Mouse (Mus musculus): ENCODE measurements around the gene Ruvbl1.
A peak's percentile ranks its signal among the peaks of the same experiment; 100 is the strongest.

Gene Ruvbl1

DNA sequence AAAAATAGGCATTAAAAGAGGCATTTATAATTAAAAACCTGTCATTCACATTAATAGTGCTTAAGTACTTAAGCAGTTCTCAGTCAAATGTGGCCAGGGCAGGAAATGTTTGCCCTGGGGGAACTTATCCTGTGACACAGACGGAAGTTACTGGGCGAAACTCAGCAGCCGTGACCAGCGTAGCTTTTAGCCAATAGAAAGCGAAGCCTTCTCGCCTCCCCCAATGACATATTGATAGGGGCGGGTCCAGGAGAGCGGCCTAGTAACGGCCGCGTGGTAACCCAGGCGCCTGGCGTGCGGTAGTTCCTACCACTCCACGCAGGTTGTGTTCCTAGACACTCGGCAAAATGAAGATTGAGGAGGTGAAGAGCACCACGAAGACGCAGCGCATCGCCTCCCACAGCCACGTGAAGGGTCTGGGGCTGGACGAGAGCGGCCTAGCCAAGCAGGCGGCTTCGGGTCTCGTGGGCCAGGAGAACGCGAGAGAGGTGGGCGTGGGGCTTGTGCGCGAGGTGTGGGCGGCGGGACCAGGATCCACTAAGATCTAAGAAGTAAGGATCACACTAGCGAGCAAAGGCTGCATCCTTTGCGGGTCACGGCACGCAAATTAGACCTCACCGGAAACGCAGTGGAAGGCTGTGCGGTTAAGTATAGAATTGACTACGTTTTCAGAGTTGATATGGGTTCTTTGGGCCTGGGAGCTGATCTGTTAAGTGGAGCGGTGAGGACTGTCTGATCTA lies at the start of gene Ruvbl1:
Ruvbl1 (plus strand) TSS at position 229 of the 740 bp plus-strand sequence.
- DNase-seq = peak; percentile 78 to 89

DNA sequence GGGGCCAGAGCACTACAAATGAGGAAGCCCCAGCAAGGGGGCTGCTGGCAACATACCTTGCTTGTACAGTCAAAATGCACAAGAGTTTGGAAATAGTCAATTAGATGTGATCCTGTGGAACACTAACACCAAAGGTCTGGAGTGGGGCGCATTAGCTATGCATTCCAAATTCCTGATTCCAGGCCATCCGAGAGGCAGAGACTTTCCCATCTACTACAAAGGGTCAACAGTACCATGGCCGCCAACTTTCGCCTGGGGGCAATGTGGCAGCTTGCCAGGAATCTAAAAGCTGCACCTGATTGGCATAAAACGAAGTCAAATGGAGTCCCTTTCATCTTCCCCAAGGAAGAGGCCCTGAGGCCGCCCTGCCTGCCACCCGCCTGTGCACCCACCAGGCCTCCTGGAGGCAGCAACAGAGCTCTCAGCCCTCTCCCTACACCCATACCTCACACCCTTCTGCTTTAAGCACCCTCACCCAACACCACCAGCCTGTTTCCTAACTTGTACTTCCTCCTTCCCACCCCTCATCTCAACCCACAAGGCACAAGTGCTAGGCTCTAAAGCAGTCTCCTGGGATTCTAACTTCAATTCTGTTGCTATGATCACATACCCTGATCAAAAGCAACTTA lies 49.0 kb upstream of the Ruvbl1 start:
- no peak for DNase-seq

DNA sequence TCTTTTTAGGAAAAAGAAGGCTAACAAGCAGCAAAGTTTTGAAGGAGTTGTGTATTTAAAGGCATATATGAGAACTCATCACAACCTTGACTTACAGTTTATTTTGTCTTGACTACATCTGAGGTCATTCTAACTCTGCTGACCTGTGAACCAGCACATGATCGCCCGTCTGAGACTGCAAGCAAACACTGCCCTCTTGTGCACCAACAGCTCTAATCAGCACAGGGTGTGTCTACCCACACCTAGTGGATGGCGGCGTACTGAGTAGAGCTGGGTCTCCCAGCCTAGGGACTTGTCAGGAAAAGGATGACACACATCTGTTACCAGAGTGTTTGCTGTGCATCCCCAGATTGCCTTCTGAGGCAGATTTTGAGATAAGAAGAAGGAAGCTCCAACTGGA lies 34.0 kb upstream of the Ruvbl1 start:
- DNase-seq = no peak

DNA sequence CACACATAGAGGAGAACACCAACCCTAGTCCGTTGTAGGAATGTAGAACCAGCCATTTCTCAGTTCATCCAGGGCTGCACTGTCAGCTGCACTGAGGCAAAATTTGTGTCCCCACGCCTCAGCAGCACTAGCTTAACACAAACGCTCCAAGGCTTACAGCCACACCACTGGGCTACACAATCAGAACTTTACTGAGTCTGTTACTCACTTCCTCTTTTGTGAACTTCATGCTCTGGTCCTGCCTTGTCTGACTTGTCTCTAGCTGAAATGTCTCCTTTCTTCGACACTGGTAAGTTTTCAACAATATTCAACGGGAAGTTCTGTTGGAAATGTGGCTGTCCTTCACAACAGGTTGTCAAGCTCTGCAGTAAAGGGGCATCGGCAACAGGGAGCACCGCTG lies 29.6 kb upstream of the Ruvbl1 start:
- DNase-seq = no peak

DNA sequence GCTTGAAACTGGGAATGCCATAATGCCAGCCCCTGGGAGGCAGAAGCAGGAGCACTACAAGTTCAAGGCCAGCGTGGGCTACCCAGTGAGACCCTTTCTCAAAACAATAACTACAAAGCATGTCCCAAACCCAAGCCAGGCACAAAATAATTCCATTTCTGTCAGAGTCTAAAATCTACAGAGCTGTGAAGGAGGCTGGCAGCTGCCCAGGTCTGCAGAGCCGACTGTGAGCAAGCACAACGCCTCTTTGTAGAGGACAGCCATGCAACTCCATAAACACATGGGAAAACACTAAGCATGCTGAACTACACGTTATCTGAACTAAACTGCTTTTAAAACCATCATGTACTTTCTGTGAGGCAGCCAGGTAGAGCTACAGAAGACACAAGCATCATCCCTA lies 26.2 kb upstream of the Ruvbl1 start:
- DNase-seq = no peak

DNA sequence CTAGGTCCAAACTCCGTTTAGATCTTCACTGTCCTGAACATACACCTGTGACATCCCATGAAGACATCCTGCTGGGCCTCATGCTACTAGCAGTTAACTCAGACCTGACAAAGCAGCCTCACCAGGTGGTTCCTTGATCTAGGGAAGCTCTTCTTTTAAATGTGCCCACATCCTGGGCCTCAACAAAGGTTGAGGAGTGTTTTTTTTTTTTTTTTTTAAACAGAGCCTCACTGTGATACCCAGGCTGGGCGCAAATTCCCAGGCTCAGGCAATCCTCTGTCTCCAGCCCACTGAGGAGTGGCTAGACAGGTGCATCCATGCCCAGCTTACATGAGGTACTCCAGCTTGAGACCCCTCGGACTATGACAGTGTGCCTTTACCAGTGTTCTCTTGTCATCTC lies 22.7 kb upstream of the Ruvbl1 start:
- peak; percentile 20 to 60 for DNase-seq

DNA sequence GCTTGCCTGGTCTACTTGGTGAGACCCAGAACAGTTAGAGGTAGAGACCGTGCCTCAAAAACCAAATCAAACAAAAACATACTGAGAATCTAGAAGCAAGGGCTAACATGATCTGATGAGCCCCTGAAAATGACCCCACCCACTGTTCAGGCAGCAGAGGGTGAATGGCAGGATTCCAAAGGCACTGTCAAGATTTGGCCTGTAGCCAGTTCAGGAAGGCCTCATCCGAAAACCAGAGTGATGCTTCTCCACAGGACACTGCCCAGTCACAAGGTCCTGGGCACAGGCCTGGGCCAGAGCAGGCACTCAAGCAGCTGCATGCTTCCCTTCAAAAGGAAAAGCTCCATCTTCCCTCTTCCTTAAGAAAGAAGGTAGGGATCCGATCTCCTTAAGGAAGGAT lies 21.8 kb upstream of the Ruvbl1 start:
- no peak for DNase-seq

DNA sequence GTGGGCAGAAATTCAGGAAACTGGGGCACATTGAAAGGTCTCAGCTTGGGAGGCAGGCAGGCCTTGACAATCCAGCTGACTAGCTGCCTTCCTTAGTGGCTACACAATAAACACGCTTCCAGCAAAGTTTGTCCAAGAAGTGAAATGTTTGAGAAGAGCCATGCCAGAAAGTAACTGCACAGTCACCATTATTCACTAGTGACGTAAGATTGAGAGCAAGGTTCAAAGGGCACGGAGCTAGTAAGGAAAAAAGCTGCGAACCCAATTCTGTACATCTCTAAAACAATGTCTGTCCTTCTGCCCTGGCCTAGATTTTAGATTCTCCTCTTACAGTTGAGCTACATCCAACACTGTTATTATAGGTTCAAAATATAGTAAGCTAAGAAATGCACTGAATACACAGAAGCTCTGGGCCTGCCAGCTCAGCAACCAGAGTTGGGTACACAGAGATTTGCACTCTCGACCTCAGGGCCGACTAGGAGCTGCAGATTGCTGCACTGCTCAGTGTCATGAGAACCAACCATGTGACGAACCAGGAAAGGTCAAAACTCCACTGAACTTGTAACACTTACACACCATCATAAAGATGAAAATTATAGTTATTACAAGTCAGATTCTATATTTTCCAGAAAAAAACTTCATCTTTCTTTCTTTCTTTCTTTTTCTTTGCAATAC lies 21.0 kb upstream of the Ruvbl1 start:
- DNase-seq = no peak

DNA sequence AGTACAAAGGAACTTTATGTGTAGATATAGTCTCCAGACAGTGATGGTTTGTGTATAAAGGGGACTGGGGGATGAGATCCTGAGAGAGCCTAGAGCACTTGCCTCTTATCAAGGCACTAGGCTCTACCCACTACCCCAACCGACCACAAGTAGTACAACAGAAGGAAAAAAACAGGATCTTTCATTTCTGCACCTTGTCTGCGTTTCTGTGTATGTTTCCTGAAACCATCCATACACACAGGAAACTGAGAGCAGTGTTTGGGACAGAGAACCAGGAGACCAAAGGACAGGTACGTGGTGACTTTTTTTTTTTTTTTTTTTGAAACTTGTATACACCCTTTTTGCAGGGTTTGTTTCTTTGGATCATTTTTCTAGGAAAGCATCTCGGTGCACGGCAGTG lies 19.5 kb upstream of the Ruvbl1 start:
- no peak for DNase-seq

DNA sequence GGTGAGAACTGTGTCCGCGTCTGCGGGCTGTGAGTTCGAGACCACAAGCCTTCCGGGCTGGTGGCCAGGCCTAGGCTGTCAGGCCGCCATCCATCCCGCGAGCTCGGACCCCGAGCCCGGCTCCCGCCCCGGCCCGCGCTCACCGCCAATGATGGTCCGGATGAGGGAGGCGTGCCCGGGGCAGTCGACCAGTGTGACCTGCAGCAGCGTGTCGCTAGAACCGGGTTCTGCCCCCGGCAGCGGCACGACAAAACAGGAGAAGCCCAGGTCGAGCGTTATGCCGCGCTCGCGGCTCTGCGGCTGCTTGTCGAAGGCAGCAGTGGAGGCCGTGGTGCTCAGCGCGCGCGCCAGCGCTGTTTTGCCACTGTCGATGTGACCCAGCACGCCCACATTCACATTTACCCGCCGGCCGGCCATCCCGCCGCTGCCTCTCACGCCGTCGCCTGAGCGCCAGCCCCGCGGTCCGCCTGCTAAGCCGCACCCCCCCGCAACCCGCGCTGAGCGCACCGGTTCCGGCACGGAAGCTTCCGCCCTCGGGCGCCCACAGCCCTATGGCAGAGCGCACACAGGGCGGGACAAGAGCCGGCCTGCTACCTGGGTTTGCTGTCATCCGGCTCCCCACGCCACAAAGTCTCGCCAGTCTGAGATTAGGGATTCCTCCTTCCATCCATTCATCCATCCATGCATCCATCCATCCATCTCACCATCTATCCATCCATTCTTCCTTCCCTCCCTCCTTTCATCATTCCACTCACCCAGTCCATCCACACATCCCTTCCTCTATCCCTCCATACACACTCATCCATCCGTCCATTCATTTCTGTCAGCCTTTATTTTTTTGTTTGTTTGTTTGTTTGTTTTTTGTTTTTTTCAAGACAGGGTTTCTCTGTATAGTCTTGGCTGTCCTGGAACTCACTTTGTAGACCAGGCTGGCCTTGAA lies 18.9 kb upstream of the Ruvbl1 start, which contains the start of gene Eefsec:
Eefsec (minus strand) TSS at position 477 of the 940 bp plus-strand sequence.
- DNase-seq = peak; percentile 69 to 72

DNA sequence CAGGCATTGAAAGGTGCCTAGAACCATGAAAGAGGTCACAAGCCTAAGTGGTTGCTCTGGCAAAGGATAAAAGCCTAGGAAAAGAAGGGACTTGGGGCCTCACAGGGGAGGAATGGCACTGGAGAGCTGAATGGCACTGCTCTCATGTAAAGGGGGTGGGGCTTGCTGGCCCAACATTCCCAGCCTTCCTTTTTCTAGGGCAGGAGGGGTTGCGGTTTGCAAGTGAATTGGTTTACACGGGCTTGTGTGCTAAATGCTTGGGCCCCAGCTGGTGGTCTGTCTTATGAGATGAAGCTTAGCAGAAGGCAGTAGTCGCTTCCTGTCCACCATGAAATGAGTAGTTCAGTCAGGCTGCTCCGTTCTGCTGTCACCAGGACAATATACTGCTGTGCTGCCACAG lies 17.8 kb upstream of the Ruvbl1 start:
- no peak for DNase-seq

DNA sequence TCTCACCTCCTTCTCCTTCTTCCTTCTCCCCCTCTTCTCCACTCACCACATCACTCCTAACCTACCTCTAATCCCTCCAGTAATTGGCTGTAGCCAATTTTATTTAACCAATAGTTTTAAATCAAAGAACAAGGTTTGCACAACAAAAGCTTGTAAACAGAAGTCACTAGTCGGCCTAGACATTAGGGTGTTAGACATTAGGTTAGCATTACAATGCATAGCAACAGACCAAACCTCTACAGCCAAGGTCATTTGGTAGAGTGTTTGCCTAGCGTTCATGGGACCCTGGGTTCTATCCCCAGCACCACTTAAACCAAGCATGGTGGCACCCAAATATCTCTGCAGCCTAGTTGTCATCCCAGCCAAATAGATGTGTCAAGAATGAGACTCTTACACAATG lies 10.7 kb upstream of the Ruvbl1 start:
- no peak for DNase-seq

DNA sequence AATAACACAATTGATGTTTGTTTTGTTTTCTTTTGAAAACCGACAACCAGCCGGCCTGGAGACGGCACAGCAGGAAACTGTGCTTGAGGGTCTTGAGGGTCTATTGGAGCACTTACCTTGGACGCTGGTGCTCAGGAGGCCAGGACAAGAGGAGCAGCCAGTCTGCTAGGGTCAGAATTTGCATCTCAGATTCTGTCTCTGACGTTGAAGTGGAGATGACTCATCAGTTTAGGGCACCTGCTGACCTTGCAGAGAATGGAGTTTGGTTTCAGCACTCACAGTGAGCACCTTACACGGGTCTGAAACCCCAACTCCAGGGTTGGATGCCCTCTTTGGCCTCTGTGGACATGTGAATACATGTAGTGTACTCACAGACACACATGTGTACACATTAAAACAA lies 4.7 kb downstream of the Ruvbl1 start:
- no peak for DNase-seq

DNA sequence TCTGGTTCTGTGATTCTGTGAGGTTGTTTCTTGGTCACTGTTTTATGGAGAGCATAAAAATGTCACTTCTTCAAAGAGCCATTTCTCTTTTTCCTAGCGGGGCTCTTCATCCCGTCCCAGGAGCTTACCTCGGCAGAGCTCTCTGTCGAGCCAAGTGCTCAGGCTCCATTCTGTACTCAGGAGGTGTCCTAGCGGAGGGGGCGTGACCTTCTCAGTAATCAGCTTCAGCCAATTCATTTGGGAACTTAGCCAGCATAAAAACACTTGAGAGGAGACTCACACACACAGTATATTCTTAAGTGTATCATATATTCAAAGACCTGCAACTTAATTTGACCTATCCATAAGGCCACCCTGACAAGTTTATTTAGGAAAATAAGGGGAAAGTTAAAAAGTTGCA lies 15.2 kb downstream of the Ruvbl1 start:
- no peak for DNase-seq

DNA sequence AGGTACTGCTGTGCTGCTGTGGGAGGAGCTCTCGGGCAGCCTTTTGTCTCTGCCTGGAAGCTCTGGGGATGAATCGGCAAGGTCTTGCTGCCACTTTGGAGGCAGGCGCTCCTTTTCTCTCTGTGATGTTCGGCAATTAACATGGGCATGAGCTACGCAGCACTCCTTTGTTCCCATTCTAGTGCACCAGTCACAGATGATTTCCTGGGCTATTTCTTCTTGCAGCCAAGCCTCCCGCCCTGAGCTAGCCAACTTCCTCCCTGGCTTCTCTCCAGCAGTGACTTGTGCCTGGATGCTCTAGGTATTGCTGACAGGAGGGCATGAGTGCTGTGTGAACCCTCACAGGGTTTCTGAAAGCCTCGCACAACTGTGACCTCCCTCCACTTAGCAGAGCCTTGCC lies 17.9 kb downstream of the Ruvbl1 start:
- DNase-seq = no peak

DNA sequence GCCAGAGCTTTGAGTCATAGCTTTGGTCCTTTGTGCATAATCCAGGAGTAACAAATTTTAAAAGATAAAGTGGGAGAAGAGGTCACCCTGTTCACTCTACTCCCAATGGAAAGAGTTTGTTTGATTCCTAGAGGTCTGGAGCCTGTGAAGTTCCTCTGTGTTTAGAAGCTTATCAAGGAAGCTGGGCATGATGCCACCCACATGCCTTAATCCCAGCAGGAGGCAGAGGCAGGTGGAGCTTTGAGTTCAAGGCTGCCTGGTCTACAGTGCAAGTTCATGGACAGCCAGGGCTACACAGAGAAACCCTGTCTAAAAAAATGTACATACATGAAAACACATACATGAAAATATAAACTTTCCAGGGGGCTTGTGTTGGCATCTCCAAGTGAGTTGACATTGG lies 18.7 kb downstream of the Ruvbl1 start:
- DNase-seq = no peak

DNA sequence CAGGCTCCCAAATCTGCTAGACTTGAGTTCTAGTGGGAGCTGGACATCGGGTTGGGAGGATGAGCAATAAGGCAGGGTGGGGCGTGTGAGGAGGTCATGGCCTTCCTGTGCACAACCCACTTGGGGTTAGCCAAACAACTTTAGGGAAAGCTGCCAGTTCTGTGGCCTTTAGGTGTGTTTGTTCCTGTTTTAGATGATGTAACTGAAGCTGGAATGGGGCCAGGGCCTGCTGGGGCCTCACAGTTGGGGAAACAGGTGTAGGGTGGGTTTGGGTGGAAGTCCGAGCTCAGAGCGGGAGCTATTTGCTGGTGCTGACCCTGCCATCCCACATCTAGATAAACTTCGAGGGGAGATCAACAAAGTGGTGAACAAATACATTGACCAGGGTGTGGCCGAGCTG lies 20.2 kb downstream of the Ruvbl1 start:
- no peak for DNase-seq

DNA sequence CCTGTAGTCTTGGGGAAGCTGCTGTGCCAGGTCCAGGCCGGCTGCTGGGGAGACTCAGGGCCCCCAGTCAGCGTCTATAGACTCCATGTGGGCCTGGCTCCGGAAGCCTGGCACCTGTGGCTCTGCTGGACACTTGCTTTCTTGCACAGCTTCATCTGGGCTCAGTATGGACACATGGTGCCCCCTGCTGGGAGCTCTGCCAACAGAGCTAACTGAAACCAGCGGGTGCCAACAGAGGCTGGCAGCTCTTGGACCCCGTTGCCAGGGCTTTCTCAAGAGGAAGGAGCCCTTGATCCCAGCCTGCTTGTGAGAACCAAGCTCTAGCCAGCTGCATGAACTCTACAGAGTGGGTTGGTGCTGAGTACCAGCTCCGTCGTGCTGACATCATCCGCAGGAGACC lies 21.7 kb downstream of the Ruvbl1 start:
- peak; percentile 13 to 23 for DNase-seq

DNA sequence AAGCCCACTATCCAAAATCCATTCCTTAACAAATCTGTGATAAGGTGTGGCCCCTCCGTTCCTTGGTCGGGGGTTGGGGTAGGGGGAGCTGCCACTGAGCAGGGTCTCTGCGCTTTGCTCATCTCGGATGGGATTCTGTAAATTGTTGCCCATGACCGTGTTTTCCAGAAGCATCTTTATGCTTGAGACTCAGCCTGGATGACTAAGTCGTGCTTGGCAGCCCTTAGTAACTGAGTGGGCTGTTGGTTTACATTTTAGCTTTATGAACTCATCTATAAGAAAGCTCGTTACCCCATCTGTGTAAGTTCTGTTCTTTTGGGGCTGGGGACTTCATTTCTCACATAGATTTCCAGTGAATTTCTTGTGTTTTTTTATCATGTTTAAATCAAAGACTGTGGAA lies 23.8 kb downstream of the Ruvbl1 start:
- DNase-seq = no peak

DNA sequence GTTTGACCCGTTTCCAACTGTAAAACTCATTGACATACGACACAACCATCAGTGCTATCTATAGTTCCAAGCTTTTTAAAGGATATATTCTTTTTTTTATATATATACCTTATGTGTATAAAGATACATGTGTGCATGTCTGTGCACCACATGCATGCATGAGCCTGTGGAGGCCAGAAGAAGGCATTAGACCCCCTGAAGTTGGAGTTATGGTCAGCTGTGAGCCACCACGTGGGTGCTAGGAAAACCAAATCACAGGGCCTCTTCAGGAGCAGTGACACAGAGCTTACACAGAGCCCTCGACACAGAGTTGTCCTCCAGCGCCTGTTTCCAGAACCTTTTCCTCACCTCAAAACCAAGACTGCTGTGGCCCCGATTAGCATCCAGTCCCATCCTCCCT lies 24.6 kb downstream of the Ruvbl1 start:
- no peak for DNase-seq

DNA sequence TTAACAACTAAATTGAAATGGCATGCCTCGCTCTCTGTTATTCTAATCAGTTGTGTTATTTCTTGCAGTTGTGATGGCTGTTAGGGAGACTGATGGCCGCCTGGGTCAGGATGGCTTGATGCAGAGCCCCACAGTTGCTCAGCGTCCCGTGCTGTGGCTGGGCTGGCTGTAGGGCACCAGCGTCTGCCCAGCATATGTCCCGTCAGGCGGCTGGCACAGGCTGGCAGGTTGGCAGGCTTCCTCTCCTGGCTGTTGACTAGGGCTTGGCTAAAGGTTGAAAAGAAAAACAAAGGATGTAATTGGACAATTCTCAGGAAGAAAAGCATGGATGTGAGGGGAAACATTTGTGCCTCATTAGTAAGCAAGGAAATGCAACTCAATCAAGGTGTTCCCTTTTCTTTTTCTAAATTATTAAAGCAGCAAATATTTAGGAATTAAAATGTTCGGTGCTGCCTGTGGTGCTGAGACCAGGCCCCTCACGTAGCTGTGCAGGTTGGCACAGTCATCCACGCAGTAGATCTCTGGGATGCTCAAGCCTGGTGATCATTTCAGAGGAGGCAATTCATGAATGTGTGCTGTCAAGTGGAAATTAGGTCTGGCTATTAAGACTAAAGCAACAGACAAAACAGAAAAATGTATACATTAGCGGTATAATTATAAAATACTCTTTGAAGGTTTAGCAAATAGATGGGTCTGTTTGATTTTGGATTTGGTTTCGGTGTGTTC lies 25.6 kb downstream of the Ruvbl1 start:
- no peak for DNase-seq

DNA sequence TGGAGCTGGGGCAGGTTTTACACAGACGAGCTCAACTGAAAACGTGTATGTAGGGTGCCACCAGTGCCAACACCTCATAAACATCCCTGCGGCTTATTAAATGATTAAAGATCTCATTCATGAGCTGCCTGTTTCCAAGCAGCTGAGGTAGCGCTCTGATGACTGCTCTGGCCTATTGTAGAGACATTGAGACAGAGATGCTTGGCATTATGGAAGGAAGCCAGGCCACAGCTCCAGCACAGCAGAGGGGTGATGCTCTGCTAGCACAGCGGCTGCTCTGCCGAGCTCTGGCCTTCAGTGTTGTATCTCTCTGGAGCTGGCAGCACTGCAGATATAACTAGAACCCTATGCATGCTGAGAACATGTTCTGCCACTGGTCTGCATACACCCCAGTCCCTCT lies 28.5 kb downstream of the Ruvbl1 start:
- DNase-seq = no peak

Measured in thymus, adult 18-20 months (tissue).